In genomic region chr1:184918227-184918888, GRCm38 (mm10) we compare ENCODE assay signal across 12 mouse cellular contexts. TPM values are rescaled to one million over a fixed set of nuclear protein-coding genes. Genes with fewer than 3 reads are reported as not detected.
DNase-seq lines count a peak whose midpoint lies in the region; ATAC-seq lines count a peak whose summit lies in the region.
"Had no signal": no experiment of that assay in that cellular context is flagged by ENCODE, and none has a peak within 500 bp of the region (broad histone marks: within the 10 kb centered on the region; RNA-seq: fewer than 3 reads in every experiment).

No protein-coding gene starts in this region.

- H3K4me2 ChIP-seq in hindbrain, embryonic 11.5 days (replicated peaks; ENCODE audit: low read depth, low read length): no peak overlapping the region
- no peak overlapping the region for H3K4me2 ChIP-seq in hindbrain, embryonic 12.5 days (replicated peaks)
- H3K4me2 ChIP-seq in midbrain, embryonic 12.5 days (replicated peaks): no peak overlapping the region
- H3K4me2 ChIP-seq in midbrain, embryonic 13.5 days (replicated peaks): no peak overlapping the region

- ATAC-seq in hindbrain, embryonic 11.5 days (ENCODE audit: low FRiP score): no peak
- no peak for ATAC-seq in hindbrain, embryonic 12.5 days (ENCODE audit: low FRiP score)
- ATAC-seq in midbrain, embryonic 12.5 days (ENCODE audit: low FRiP score, low read depth): no peak
- no peak for ATAC-seq in midbrain, embryonic 13.5 days
- ATAC-seq in erythroid progenitor cell, adult 5-6 weeks (replicated peaks; ENCODE audit: low FRiP score, poor library complexity, severe bottlenecking): 0 out of 2 replicates have a peak, but pooled peaks have one; percentile 34
- ATAC-seq: inflammation-experienced regulatory T-cells, adult 6 months; Patski had no signal

- no peak overlapping the region for H3K27ac ChIP-seq in hindbrain, embryonic 11.5 days (ENCODE audit: low read depth, low read length)
- H3K27ac ChIP-seq in hindbrain, embryonic 12.5 days: no peak overlapping the region
- peak overlapping the region; percentile 42; the same call in 1 of the 2 replicates for H3K27ac ChIP-seq in midbrain, embryonic 12.5 days (replicated peaks)
- no peak overlapping the region for H3K27ac ChIP-seq in midbrain, embryonic 13.5 days

- no peak overlapping the region for H3K4me3 ChIP-seq in hindbrain, embryonic 11.5 days (ENCODE audit: low read depth, low read length)
- no peak overlapping the region for H3K4me3 ChIP-seq in hindbrain, embryonic 12.5 days
- H3K4me3 ChIP-seq in midbrain, embryonic 12.5 days: no peak overlapping the region
- no peak overlapping the region for H3K4me3 ChIP-seq in midbrain, embryonic 13.5 days (replicated peaks)

- no peak overlapping the region for H3K9ac ChIP-seq in hindbrain, embryonic 11.5 days (ENCODE audit: low read depth, low read length)
- H3K9ac ChIP-seq in hindbrain, embryonic 12.5 days: no peak overlapping the region
- H3K9ac ChIP-seq in midbrain, embryonic 12.5 days (replicated peaks): no peak overlapping the region
- H3K9ac ChIP-seq in midbrain, embryonic 13.5 days (replicated peaks): no peak overlapping the region

- peak; percentile 36 for DNase-seq in hindbrain, embryonic 11.5 days (ENCODE audit: low spot score)
- DNase-seq in thymus, postnatal 25 days: peak; percentile 14
- DNase-seq in adrenal gland, postnatal 25 days: no peak
- no peak for DNase-seq in right cerebral cortex, postnatal 25 days
- DNase-seq: cerebellum, adult 8-10 months; gastrocnemius, postnatal 36 days had no signal

- 80% methylated on average over 5 of the region's 5 CpGs for WGBS in hindbrain, embryonic 11.5 days
- WGBS in hindbrain, embryonic 12.5 days: 76% methylated on average over 5 of the region's 5 CpGs
- WGBS in midbrain, embryonic 12.5 days: 68% methylated on average over 5 of the region's 5 CpGs
- 66% methylated on average over 5 of the region's 5 CpGs for WGBS in midbrain, embryonic 13.5 days

- no peaks in the 10 kb centered on the region for H3K27me3 ChIP-seq in hindbrain, embryonic 11.5 days (ENCODE audit: control insufficient read depth, insufficient read depth, low read length)
- H3K27me3 ChIP-seq in hindbrain, embryonic 12.5 days: no peaks in the 10 kb centered on the region
- H3K27me3 ChIP-seq in midbrain, embryonic 12.5 days: no peaks in the 10 kb centered on the region
- H3K27me3 ChIP-seq in midbrain, embryonic 13.5 days: no peaks in the 10 kb centered on the region
- H3K27me3 ChIP-seq: Patski had no signal

- H3K9me3 ChIP-seq in hindbrain, embryonic 11.5 days (ENCODE audit: control insufficient read depth, low read length): no peaks in the 10 kb centered on the region
- H3K9me3 ChIP-seq in hindbrain, embryonic 12.5 days (replicated peaks): no peaks in the 10 kb centered on the region
- H3K9me3 ChIP-seq in midbrain, embryonic 12.5 days: no peaks in the 10 kb centered on the region
- H3K9me3 ChIP-seq in midbrain, embryonic 13.5 days: no peaks in the 10 kb centered on the region

- 0 out of 2 replicates have a peak, but pooled peaks cover 3% of the 10 kb centered on the region for H3K36me3 ChIP-seq in hindbrain, embryonic 11.5 days (ENCODE audit: control insufficient read depth, insufficient read depth, low read length)
- H3K36me3 ChIP-seq in hindbrain, embryonic 12.5 days: peaks cover 43% of the 10 kb centered on the region
- H3K36me3 ChIP-seq in midbrain, embryonic 12.5 days: peaks cover 50% of the 10 kb centered on the region
- peaks cover 80% of the 10 kb centered on the region for H3K36me3 ChIP-seq in midbrain, embryonic 13.5 days

- no peaks in the 10 kb centered on the region for H3K4me1 ChIP-seq in hindbrain, embryonic 11.5 days (replicated peaks; ENCODE audit: control insufficient read depth, insufficient read depth, low read length)
- H3K4me1 ChIP-seq in hindbrain, embryonic 12.5 days: no peaks in the 10 kb centered on the region
- no peaks in the 10 kb centered on the region for H3K4me1 ChIP-seq in midbrain, embryonic 12.5 days
- H3K4me1 ChIP-seq in midbrain, embryonic 13.5 days (replicated peaks): no peaks in the 10 kb centered on the region

RNA-seq across cellular contexts. Expression of gene C130074G19Rik, which starts 35.3 kb away (rescaled TPM):
- polyA plus RNA-seq in hindbrain, embryonic 11.5 days (2014; fragmentation: Nextera tagmentation; extraction: Ambion mirVana): 0.86 and 0.96 TPM in 2 replicates
- 1.0 TPM in 2 replicates for polyA plus RNA-seq in hindbrain, embryonic 12.5 days (2016; fragmentation: Nextera tagmentation; extraction: Ambion mirVana)
- polyA plus RNA-seq in midbrain, embryonic 12.5 days (2016; fragmentation: Nextera tagmentation; extraction: Ambion mirVana): 0.59 and 1.1 TPM in 2 replicates
- 0.85 and 1.2 TPM in 2 replicates for polyA plus RNA-seq in midbrain, embryonic 13.5 days (2015; fragmentation: Nextera tagmentation; extraction: Ambion mirVana)
- total RNA-seq in erythroid progenitor cell, adult 5-6 weeks (2015; ENCODE audit: low replicate concordance): not detected in 2 replicates
- total RNA-seq in erythroid progenitor cell, adult 5-6 weeks (2017; ENCODE audit: low replicate concordance): 0.26 TPM in 1 of 2 replicates, not detected in the other
- 20.8 and 24.7 TPM in 2 replicates for total RNA-seq in adrenal gland, postnatal 25 days (2021)
- polyA plus RNA-seq: inflammation-experienced regulatory T-cells, adult 6 months had no signal

Comparison
In these comparisons a context has a peak if more than half of its experiments do, and no peak if none do; other contexts are left out.
1. DNase-seq: peak in hindbrain, embryonic 11.5 days (single experiment) and thymus, postnatal 25 days (single experiment); none in adrenal gland, postnatal 25 days (single experiment) and right cerebral cortex, postnatal 25 days (single experiment).